ENCODE assay signal across 8 mouse cellular contexts in genomic region chr14:121504781-121505484, GRCm38 (mm10). TPM values are rescaled to one million over a fixed set of nuclear protein-coding genes. Genes with fewer than 3 reads are reported as not detected.
DNase-seq lines count a peak whose midpoint lies in the region; ATAC-seq and TF ChIP-seq lines count a peak whose summit lies in the region.

Gene Slc15a1, minus strand, starts transcription at chr14:121505252.

- ATAC-seq in intestine, postnatal 0 days = peak; percentile 59

- 12% methylated on average over 33 of the region's 33 CpGs for WGBS in intestine, postnatal 0 days

- peak within 1 kb of the TSS; percentile 57 for H3K9ac ChIP-seq in intestine, postnatal 0 days (ENCODE audit: low read depth, low read length)

- H3K4me1 ChIP-seq in intestine, postnatal 0 days (replicated peaks; ENCODE audit: control insufficient read depth, insufficient read depth, low read length) = no peaks in the 10 kb centered on the region; the same call in 1 of the 2 replicates

- H3K36me3 ChIP-seq in intestine, postnatal 0 days (ENCODE audit: control insufficient read depth, insufficient read depth) = no peaks in the 10 kb centered on the region

- H3K4me3 ChIP-seq in intestine, postnatal 0 days (ENCODE audit: low read depth, low read length) = peak within 1 kb of the TSS; percentile 42

- peak within 1 kb of the TSS; percentile 80 for H3K27ac ChIP-seq in intestine, postnatal 0 days (ENCODE audit: low read depth, low read length)

- DNase-seq in urinary bladder, postnatal 25 days (ENCODE audit: low spot score) = peak; percentile 7
- no peak for DNase-seq in urinary bladder, postnatal 10 days (ENCODE audit: low spot score)
- DNase-seq in lung, postnatal 36 days = peak; percentile 58
- no peak for DNase-seq in frontal cortex, postnatal 14 days (ENCODE audit: low spot score in 2 of 2)
- DNase-seq in cerebellum, adult 11 months = no peak
- DNase-seq in right cerebral cortex, postnatal 14 days = no peak
- DNase-seq in gastrocnemius, adult 8-10 months (ENCODE audit: low spot score in 2 of 2) = no peak

- TF ChIP-seq CTCF in intestine, postnatal 0 days (IDR thresholded peaks at IDR 0.05; ENCODE audit: low read depth) = no peak

- peak within 1 kb of the TSS; percentile 68 for H3K4me2 ChIP-seq in intestine, postnatal 0 days (replicated peaks; ENCODE audit: low read depth)

- H3K9me3 ChIP-seq in intestine, postnatal 0 days (ENCODE audit: control insufficient read depth) = no peaks in the 10 kb centered on the region

- H3K27me3 ChIP-seq in intestine, postnatal 0 days (replicated peaks; ENCODE audit: control insufficient read depth, insufficient read depth, low read length) = no peaks in the 10 kb centered on the region

RNA-seq across cellular contexts. Expression of gene Slc15a1, which starts in this region (rescaled TPM):
- 37.8 and 41.3 TPM in 2 replicates for polyA plus RNA-seq in intestine, postnatal 0 days (2015; fragmentation: Nextera tagmentation; extraction: Ambion mirVana)
- total RNA-seq in gastrocnemius, adult 8-10 months (2022) = not detected

Comparison
In these comparisons a context has a peak if more than half of its experiments do, and no peak if none do; other contexts are left out.
1. DNase-seq: peak in urinary bladder, postnatal 25 days (single experiment) and lung, postnatal 36 days (single experiment); none in urinary bladder, postnatal 10 days (single experiment), frontal cortex, postnatal 14 days (0 of 2), cerebellum, adult 11 months (single experiment), right cerebral cortex, postnatal 14 days (single experiment) and gastrocnemius, adult 8-10 months (0 of 2).